Mouse (Mus musculus) liver, embryonic 14.5 days (tissue): ENCODE measurements around the gene Cdc37l1.

Experiments
- CTCF ChIP-seq: IDR thresholded peaks from 2 replicates; pipeline ENCODE4 v1.5.1; 2016; ENCODE audit warnings: antibody characterized with exemption, low read depth, control low read depth
- EP300 ChIP-seq: IDR thresholded peaks from 2 replicates; pipeline ENCODE4 v1.6.1; 2016; ENCODE audit warnings: antibody characterized with exemption, low read depth

- TF ChIP-seq CTCF (no peak), EP300 (no peak)
These were observed 18.9 kb downstream of the Cdc37l1 start for GRCm38 (mm10) chr19:29009046-29009445.
